Mouse (Mus musculus) small intestine, adult 2 months (tissue): ENCODE measurements around the gene Abhd17a.

ENCODE experiments used
- CTCF ChIP-seq: fragments of 200-500 bp; IDR thresholded peaks from 2 replicates; pipeline ENCODE4 v1.5.1; 2012; ENCODE audit warnings: low read depth, mild to moderate bottlenecking, control low read depth, inconsistent platforms, low read length, moderate library complexity, mixed read lengths; ENCODE audit not compliant: insufficient replicate concordance, insufficient read length; ENCODE audit errors: extremely low read depth
- POLR2A ChIP-seq: fragments of 200-500 bp; IDR thresholded peaks from 2 replicates; pipeline ENCODE4 v1.6.1; 2012; ENCODE audit warnings: low read depth, mild to moderate bottlenecking, control low read depth, inconsistent platforms, low read length, moderate library complexity

DNA sequence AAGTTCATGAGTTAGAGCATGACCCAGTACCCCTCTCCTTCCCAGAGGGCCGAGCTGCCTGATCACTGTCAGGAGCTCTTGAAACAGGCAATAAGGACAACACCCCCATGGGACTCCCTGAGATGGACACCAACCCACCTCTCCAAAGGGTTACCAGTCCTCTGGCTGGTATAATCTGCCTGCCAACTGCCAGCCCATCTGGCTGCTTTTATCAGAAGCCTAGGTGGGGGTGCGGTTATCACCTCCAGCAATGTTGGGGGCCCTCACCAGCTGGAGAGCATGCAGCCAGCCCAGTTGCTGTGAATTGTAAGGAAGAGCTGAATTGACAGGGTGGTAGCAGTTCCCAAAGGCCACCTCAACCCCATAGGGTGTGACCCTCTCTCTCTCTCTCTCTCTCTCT is 17.7 kb downstream of the Abhd17a start:
- TF ChIP-seq POLR2A = no peak
- TF ChIP-seq CTCF = no peak
